Mouse (Mus musculus) adrenal gland, adult 10 weeks (tissue): ENCODE data around the gene Rem1. TPM values are rescaled to one million over a fixed set of nuclear protein-coding genes. Genes with fewer than 3 reads are reported as not detected.

ENCODE experiments used
- polyA plus RNA-seq: library from polyadenylated mRNA; stranded (reverse); fragments of 350-450 nt; fragmentation: Illumina TruSeq; extraction: RNeasy Lipid Tissue Mini Kit (QIAGEN cat#74804); gene quantifications from one replicate; pipeline ENCODE4 v1.2.3, GENCODE M21; 2014; ENCODE audit warnings: low read depth, low replicate concordance

The Rem1 gene
- 2.4 TPM for polyA plus RNA-seq

DNA sequence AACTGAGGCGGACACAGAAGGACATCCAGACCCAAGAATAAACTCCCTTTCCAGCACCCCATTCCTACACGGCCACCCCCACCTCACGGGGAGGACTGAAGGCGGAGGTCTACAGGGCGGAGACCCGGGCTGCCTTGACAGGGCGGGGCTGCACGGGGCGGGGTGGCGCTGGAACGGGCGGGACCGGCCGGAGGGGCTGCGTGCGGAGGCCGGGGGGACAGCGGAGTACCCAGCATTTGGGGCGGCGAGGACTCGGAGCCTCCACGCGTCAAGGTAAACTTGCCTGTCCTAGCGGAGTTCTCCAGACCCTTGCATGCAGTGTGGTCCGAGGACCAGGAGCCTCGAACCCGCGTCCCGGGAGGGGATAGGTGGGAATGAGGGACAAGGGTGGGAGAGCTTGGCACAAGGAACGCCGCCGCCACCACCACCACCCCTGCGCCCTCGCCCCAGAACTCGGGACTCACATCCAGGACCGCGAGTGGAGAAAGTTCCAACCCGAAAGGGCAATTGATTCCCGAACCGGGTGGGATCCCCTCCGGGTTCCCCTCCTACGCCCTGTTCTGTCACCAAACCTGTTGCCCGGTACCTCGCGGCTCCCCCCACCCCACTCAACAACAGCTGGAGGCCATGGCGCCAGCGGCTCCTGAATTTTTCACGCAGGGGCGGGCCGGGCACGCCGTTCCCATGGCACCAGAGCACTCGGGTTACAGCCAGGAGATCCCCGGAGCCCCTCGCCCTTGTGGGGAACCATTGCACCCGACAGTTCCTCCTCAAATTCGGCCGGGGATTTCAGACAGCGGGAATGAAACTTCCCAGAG is at the start of gene Rem1:
Gene Rem1, plus strand, starts transcription at position 178 of the 818 bp plus-strand sequence.

DNA sequence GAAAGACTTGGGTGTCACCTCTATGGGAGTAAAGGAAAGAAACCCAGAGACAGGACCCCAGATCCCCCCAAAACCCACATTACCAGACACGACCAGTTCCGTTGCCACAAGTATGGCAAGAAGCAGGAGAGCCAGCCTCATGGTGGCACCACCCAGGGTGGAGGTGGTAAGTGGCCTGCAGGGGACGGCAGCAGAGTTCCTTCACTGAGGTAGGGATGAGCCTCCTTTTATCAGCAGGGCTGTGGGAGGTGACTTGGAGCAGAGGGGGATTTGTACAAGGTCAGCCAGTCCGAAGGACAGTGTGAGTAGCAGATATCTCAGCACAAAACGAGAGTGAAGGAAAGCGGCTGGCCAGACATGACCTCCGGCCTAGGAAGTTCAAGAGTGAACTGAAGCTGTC is 46.6 kb upstream of the Rem1 start, which contains the start of gene Defb19:
Gene Defb19, minus strand, starts transcription at position 206 of the 400 bp plus-strand sequence.

DNA sequence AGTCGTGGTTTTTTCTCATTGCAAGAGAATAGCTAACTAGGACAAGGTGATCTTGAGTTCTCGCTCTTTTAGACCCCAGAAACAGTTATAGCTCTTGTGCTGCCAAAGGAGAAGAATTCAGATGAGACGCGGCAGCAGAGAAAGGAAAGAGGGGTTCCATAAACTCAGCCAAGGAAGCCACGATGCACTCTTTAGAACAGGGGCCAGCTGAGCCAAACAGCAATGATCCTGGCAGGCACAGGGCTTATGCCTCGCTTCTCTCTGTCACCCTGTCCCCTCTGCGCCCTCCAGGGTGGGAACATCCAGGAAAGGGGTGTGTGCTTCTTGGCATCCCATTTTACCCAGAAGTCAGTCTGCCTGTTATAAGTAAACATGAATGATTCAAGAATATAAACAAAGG is 27.5 kb upstream of the Rem1 start, which contains the start of gene Defb45:
Gene Defb45, minus strand, starts transcription at position 101 of the 400 bp plus-strand sequence.

DNA sequence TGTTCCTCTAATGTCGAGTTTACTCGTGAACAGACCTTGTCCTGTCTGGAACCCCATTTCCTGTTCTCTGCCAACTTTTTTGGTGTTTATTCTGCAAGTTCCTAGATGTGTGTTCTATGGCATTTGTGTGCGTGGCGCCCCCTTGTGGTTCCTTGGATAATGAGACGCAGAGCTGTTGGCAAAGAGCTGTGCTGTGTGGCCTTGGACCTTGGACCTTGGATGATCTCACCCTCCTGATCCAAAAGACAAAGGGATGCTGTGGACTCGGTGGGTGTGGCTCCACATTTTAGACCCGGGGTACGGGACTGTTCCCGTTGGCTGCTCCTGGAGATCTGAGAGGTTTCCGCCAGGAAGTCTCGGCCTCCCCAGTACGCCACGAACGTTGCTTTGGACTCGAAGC is 22.7 kb upstream of the Rem1 start, which contains the start of gene Defb36:
Gene Defb36, plus strand, starts transcription at position 271 of the 400 bp plus-strand sequence.

DNA sequence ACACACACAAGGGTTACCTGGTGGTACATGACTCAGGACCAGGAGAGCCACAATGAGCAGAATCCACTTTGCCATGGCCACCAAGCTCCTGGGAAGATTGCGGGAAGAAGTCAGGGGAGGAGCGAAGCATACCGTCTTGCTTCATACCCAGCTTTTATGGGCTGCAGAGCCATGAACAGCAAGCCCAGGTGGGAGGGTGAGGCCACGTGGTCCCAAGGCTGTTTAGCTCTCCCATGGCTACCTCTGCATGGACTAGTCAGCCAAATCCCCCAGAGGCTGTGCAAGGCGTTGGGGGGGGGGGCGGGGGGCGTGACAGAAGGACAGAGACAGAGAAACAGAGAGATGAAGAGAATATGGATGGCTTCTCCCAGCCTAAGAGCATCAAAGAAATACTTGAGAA is 3.8 kb upstream of the Rem1 start, which contains the start of gene Defb25:
Gene Defb25, minus strand, starts transcription at position 101 of the 400 bp plus-strand sequence.

DNA sequence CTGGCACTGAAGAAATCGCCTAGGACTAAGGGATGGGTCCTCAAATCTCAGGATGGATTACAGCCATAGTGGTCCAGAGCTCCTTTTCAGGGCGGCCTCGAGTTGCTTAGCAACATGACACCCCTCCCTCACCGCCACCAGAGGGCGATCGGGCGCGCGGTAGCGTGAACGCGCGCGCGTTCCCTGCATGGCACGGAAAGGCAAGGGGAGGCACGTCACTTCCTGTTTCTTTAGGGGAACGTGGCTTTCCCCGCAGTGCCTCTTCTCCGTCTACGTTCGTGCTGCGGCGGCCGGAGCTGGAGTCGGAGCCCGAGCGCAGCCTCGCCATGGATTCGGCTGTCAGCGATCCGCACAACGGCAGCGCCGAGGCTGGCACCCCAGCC is 42.5 kb downstream of the Rem1 start, which contains the start of gene H13:
Gene H13, plus strand, starts transcription at position 206 of the 383 bp plus-strand sequence.

Other genes starting within 250 kb of the Rem1 start
- gene Sox12, start 228.9 kb upstream of the Rem1 start, polyA plus RNA-seq: 0.58 TPM
- gene Zcchc3, start 211.9 kb upstream of the Rem1 start, polyA plus RNA-seq: 3.8 TPM
- gene 6820408C15Rik, start 211.4 kb upstream of the Rem1 start, polyA plus RNA-seq: not detected
- not detected for gene Defb23, start 162.3 kb upstream of the Rem1 start, polyA plus RNA-seq
- gene Defb20, start 149.9 kb upstream of the Rem1 start, polyA plus RNA-seq: 1.7 TPM
- gene Defb22, start 136.8 kb upstream of the Rem1 start, polyA plus RNA-seq: not detected
- not detected for gene Defb26, start 115.3 kb upstream of the Rem1 start, polyA plus RNA-seq
- gene Defb28, start 108.7 kb upstream of the Rem1 start, polyA plus RNA-seq: not detected
- not detected for gene Defb29, start 86.9 kb upstream of the Rem1 start, polyA plus RNA-seq
- gene Gm17416, start 57.6 kb upstream of the Rem1 start, polyA plus RNA-seq: not detected
- not detected for gene Defb21, start 54.2 kb upstream of the Rem1 start, polyA plus RNA-seq
- not detected for gene Defb19, start 46.6 kb upstream of the Rem1 start, polyA plus RNA-seq
- not detected for gene Defb45, start 27.6 kb upstream of the Rem1 start, polyA plus RNA-seq
- not detected for gene Defb36, start 22.6 kb upstream of the Rem1 start, polyA plus RNA-seq
- not detected for gene Defb25, start 3.9 kb upstream of the Rem1 start, polyA plus RNA-seq
- 56.0 TPM for gene H13, start 42.5 kb downstream of the Rem1 start, polyA plus RNA-seq
- 38.9 TPM for gene Mcts2, start 60.1 kb downstream of the Rem1 start, polyA plus RNA-seq
- 52.4 TPM for gene Id1, start 109.3 kb downstream of the Rem1 start, polyA plus RNA-seq
- not detected for gene Cox4i2, start 127.2 kb downstream of the Rem1 start, polyA plus RNA-seq
- 22.3 TPM for gene Bcl2l1, start 204.8 kb downstream of the Rem1 start, polyA plus RNA-seq
- 9.4 TPM for gene Tpx2, start 221.0 kb downstream of the Rem1 start, polyA plus RNA-seq